Mouse (Mus musculus): Measurements from ENCODE around the gene Lrba.

DNA sequence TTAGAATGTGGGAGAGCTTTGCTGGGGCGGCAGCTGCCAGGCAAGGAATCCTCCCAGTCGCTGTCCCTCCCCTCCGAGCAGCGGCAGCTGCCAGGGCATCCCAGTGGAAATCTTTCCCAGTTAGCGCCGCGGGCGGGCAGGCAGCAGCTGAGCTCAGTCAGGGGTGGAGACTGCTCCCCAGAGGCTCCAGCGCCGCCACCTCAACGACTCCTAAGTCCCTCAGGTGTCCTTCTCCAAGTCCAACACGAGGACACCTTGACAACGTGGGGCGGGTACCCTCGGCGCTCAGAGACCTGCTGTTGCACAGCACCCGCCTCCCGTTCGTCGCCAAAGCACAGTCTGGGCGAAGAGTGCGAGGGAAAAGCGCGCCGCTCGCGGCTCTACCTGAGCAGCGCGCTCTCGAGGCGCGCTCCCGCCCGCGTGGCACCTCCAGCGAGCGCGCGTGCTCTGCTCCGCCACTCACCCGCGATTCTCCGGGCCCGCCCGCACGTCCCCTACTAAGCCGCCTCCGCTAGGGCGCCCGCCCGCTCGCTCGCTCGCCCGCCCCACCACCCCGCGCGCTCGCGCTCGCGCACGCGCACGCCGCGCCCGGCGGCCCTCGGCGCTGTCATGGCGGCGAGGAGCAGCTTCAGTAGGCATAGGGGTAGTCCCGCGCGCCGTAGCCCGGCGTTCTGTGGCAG lies 706 bp upstream of the Lrba start:
- TF ChIP-seq EP300 (IDR thresholded peaks at IDR 0.05) (no peak), CTCF (IDR thresholded peaks at IDR 0.05) (no peak; the same call in 1 of the 2 replicates)
